Mouse (Mus musculus) hematopoietic multipotent progenitor cell, adult 10-12 weeks (in vitro differentiated cells): ENCODE results near the gene Gm10198. TPM values are rescaled to one million over a fixed set of nuclear protein-coding genes. Genes with fewer than 3 reads are reported as not detected.

ENCODE experiments used
- polyA plus RNA-seq: library from polyadenylated mRNA; stranded (reverse); fragments of >175 nt; gene quantifications from 2 replicates; pipeline ENCODE4 v1.2.3, GENCODE M21; 2012; ENCODE audit warnings: low replicate concordance

The Gm10198 gene
- polyA plus RNA-seq: not detected in 2 replicates

GRCm38 (mm10) chr13:111592485-111592884 is at the start of gene Gm10198:
Gene Gm10198 (plus strand): TSS chr13:111592785.

Other genes starting within 250 kb of the Gm10198 start
- gene Gpbp1, start 102.7 kb upstream of the Gm10198 start, polyA plus RNA-seq: 3.6 and 15.0 TPM in 2 replicates
- not detected in 2 replicates for gene Gm49496, start 42.8 kb upstream of the Gm10198 start, polyA plus RNA-seq
- 0.61 and 2.0 TPM in 2 replicates for gene Mier3, start 88.2 kb downstream of the Gm10198 start, polyA plus RNA-seq
- 115 and 214 TPM in 2 replicates for gene Map3k1, start 216.2 kb downstream of the Gm10198 start, polyA plus RNA-seq